Mouse (Mus musculus) inflammation-experienced regulatory T-cells (primary cell): ENCODE data around the gene Ppp1r10. TPM values are rescaled to one million over a fixed set of nuclear protein-coding genes. Genes with fewer than 3 reads are reported as not detected.

Experiments
- polyA plus RNA-seq, 2 experiments: library from polyadenylated mRNA; unstranded; fragments of 100-300 nt; shearing (Covaris generic); gene quantifications; one replicate each; pipeline ENCODE4 v1.2.1; 2017

Gene Ppp1r10
- polyA plus RNA-seq, result 10 to 100 TPM; 51.4 to 69.4 TPM

GRCm38 (mm10) chr17:35916297-35917142 is at the start of gene Ppp1r10, which contains the start of gene Mrps18b:
Ppp1r10 (plus strand) TSS chr17:35916434.
Mrps18b (minus strand) TSS chr17:35916389.

DNA sequence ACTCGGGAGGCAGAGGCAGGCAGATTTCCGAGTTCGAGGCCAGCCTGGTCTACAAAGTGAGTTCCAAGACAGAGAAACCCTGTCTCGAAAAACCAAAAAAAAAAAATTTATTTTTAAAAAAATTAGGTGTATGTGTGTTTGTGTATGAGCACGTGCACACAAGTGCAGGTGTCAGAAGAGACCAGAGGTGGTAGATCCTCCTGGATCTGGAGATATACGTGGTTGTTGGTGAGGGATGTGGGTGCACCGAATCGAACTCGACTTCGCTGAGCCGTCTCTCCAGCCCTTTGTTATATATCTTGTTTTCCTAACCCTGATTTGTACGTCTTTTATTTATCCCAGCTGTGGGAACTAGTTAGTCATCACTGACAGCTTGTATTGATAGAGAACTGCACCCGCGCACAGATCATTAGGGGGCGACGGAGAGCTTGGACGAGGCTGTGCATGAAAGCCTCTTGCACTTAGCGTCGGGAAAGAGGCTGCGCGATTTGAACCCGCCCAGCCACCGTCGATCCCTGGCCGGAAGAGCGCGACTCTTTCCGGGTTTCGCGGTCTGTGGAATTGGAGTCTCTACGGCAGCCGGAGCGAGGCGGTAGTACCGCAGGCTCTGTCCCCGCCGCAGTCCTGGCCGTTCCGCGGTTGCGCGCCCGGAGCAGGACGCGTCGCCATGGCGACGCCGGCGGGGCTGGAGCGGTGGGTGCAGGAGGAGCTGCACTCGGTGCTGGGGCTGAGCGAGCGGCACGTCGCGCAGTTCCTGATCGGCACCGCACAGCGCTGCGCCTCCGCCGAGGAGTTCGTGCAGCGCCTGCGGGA is 36.8 kb upstream of the Ppp1r10 start, which contains the start of gene Dhx16:
TSS of gene Dhx16 (plus strand) at position 575 of the 813 bp plus-strand sequence.

GRCm38 (mm10) chr17:35896781-35897643 is 19.2 kb upstream of the Ppp1r10 start, which contains the start of gene 2310061I04Rik:
2310061I04Rik (minus strand) TSS chr17:35897431.

GRCm38 (mm10) chr17:35909919-35910369 is 6.3 kb upstream of the Ppp1r10 start, which contains the start of gene Atat1:
Atat1 (minus strand) TSS chr17:35910075.

GRCm38 (mm10) chr17:35969418-35970389 is 53.5 kb downstream of the Ppp1r10 start, which contains the start of gene Abcf1:
Abcf1 (minus strand) TSS chr17:35969761.

GRCm38 (mm10) chr17:35979401-35980362 is 63.4 kb downstream of the Ppp1r10 start, which contains the start of the genes Gnl1 and Prr3:
Gnl1 (plus strand) TSS chr17:35979851.
Prr3 (minus strand) TSS chr17:35980236.

Other genes with a start within 250 kb of the Ppp1r10 start
- gene Vars2, start 248.8 kb upstream of the Ppp1r10 start, polyA plus RNA-seq, result 10 to 100 TPM; 27.1 to 30.7 TPM
- 10 to 100 TPM; 24.3 to 29.4 TPM for gene Gtf2h4, start 242.7 kb upstream of the Ppp1r10 start, polyA plus RNA-seq
- 10 to 100 TPM in 1 of 2 experiments, 1 to 10 TPM in 1; 6.2 to 13.2 TPM for gene Ddr1, start 211.8 kb upstream of the Ppp1r10 start, polyA plus RNA-seq
- 10 to 100 TPM in 1 of 2 experiments, 1 to 10 TPM in 1; 1.3 to 15.6 TPM for gene Ier3, start 94.8 kb upstream of the Ppp1r10 start, polyA plus RNA-seq
- gene Flot1, start 93.2 kb upstream of the Ppp1r10 start, polyA plus RNA-seq, result 10 to 100 TPM; 50.7 to 73.5 TPM
- gene Tubb5, start 78.1 kb upstream of the Ppp1r10 start, polyA plus RNA-seq, result 100 to 1,000 TPM in 1 of 2 experiments, 10 to 100 TPM in 1; 97.3 to 106 TPM
- 10 to 100 TPM; 11.1 to 14.2 TPM for gene Mdc1, start 74.9 kb upstream of the Ppp1r10 start, polyA plus RNA-seq
- gene Nrm, start 55.1 kb upstream of the Ppp1r10 start, polyA plus RNA-seq, result 10 to 100 TPM; 18.1 to 29.3 TPM
- 100 to 1,000 TPM; 514 to 647 TPM for gene Ppp1r18, start 50.8 kb upstream of the Ppp1r10 start, polyA plus RNA-seq
- gene Dhx16, start 36.6 kb upstream of the Ppp1r10 start, polyA plus RNA-seq, result 10 to 100 TPM; 63.2 to 63.3 TPM
- 10 to 100 TPM; 46.1 to 55.6 TPM for gene 2310061I04Rik, start 19.0 kb upstream of the Ppp1r10 start, polyA plus RNA-seq
- 10 to 100 TPM; 17.2 to 20.9 TPM for gene Atat1, start 6.4 kb upstream of the Ppp1r10 start, polyA plus RNA-seq
- 10 to 100 TPM; 68.4 to 80.0 TPM for gene Mrps18b, start within 50 bp of the Ppp1r10 start, polyA plus RNA-seq
- gene Abcf1, start 53.3 kb downstream of the Ppp1r10 start, polyA plus RNA-seq, result 100 to 1,000 TPM; 127 to 153 TPM
- 10 to 100 TPM; 72.7 to 92.0 TPM for gene Gnl1, start 63.4 kb downstream of the Ppp1r10 start, polyA plus RNA-seq
- gene Prr3, start 63.8 kb downstream of the Ppp1r10 start, polyA plus RNA-seq, result 10 to 100 TPM; 42.7 to 43.0 TPM
- 10 to 100 TPM; 21.7 to 27.2 TPM for gene H2-T24, start 104.1 kb downstream of the Ppp1r10 start, polyA plus RNA-seq
- gene H2-T23, start 116.4 kb downstream of the Ppp1r10 start, polyA plus RNA-seq, result 100 to 1,000 TPM; 636 to 770 TPM
- 100 to 1,000 TPM; 196 to 203 TPM for gene H2-T22, start 126.3 kb downstream of the Ppp1r10 start, polyA plus RNA-seq
- gene Gm6034, start 126.5 kb downstream of the Ppp1r10 start, polyA plus RNA-seq, result under 1 TPM; 0.31 to 0.40 TPM
- not detected for gene Gm11127, start 141.9 kb downstream of the Ppp1r10 start, polyA plus RNA-seq
- 1 to 10 TPM in 1 of 2 experiments, under 1 TPM in 1; 0.40 to 1.5 TPM for gene Gm19684, start 205.2 kb downstream of the Ppp1r10 start, polyA plus RNA-seq
- gene Gm7030, start 213.0 kb downstream of the Ppp1r10 start, polyA plus RNA-seq, result not detected